In genomic region chr13:40716771-40717716, GRCm38 (mm10) we compare ENCODE assay signal across 11 mouse cellular contexts. TPM values are rescaled to one million over a fixed set of nuclear protein-coding genes. Genes with fewer than 3 reads are reported as not detected.
DNase-seq lines count a peak whose midpoint lies in the region; ATAC-seq lines count a peak whose summit lies in the region.
"Had no signal": no experiment of that assay in that cellular context is flagged by ENCODE, and none has a peak within 500 bp of the region (broad histone marks: within the 10 kb centered on the region; RNA-seq: fewer than 3 reads in every experiment).

No protein-coding gene starts in this region.

- 7% methylated on average over 31 of the region's 37 CpGs for WGBS in forebrain, embryonic 10.5 days
- WGBS in forebrain, embryonic 16.5 days = 9% methylated on average over 32 of the region's 37 CpGs
- WGBS in lung, embryonic 16.5 days = 9% methylated on average over 28 of the region's 37 CpGs
- whole genome bisulfite sequencing in hindbrain, embryonic 15.5 days = 5% methylated on average over 32 of the region's 37 CpGs
- 3% methylated on average over 36 of the region's 37 CpGs for WGBS in neural tube, embryonic 12.5 days

- H3K4me1 ChIP-seq in forebrain, embryonic 10.5 days = peaks cover 45% of the 10 kb centered on the region
- no peaks in the 10 kb centered on the region for H3K4me1 ChIP-seq in forebrain, embryonic 16.5 days (replicated peaks; ENCODE audit: control insufficient read depth, insufficient read depth, low read length)
- no peaks in the 10 kb centered on the region; the same call in 1 of the 2 replicates for H3K4me1 ChIP-seq in lung, embryonic 16.5 days (replicated peaks; ENCODE audit: control insufficient read depth, insufficient read depth, low read length)
- H3K4me1 ChIP-seq in hindbrain, embryonic 15.5 days (replicated peaks) = peaks cover 9% of the 10 kb centered on the region; the same call in 1 of the 2 replicates
- peaks cover 18% of the 10 kb centered on the region for H3K4me1 ChIP-seq in neural tube, embryonic 12.5 days

- 0 out of 2 replicates have a peak overlapping the region, but pooled peaks have one; percentile 30 for H3K27ac ChIP-seq in forebrain, embryonic 10.5 days
- no peak overlapping the region for H3K27ac ChIP-seq in forebrain, embryonic 16.5 days (ENCODE audit: low read length)
- no peak overlapping the region for H3K27ac ChIP-seq in lung, embryonic 16.5 days (ENCODE audit: low read length)
- no peak overlapping the region for H3K27ac ChIP-seq in hindbrain, embryonic 15.5 days (replicated peaks)
- H3K27ac ChIP-seq in neural tube, embryonic 12.5 days = no peak overlapping the region

- no peaks in the 10 kb centered on the region for H3K36me3 ChIP-seq in forebrain, embryonic 10.5 days (replicated peaks)
- H3K36me3 ChIP-seq in forebrain, embryonic 16.5 days (ENCODE audit: control insufficient read depth, insufficient read depth) = no peaks in the 10 kb centered on the region
- no peaks in the 10 kb centered on the region for H3K36me3 ChIP-seq in lung, embryonic 16.5 days (ENCODE audit: control insufficient read depth, insufficient read depth, low read length)
- no peaks in the 10 kb centered on the region for H3K36me3 ChIP-seq in hindbrain, embryonic 15.5 days
- no peaks in the 10 kb centered on the region; the same call in 1 of the 2 replicates for H3K36me3 ChIP-seq in neural tube, embryonic 12.5 days

- H3K4me3 ChIP-seq in forebrain, embryonic 10.5 days = peak overlapping the region; percentile 23
- H3K4me3 ChIP-seq in forebrain, embryonic 16.5 days (replicated peaks; ENCODE audit: low read length) = no peak overlapping the region
- no peak overlapping the region for H3K4me3 ChIP-seq in lung, embryonic 16.5 days (ENCODE audit: low read length)
- no peak overlapping the region for H3K4me3 ChIP-seq in hindbrain, embryonic 15.5 days
- no peak overlapping the region for H3K4me3 ChIP-seq in neural tube, embryonic 12.5 days
- H3K4me3 ChIP-seq: myocyte had no signal

- no peak for DNase-seq in forebrain, embryonic 10.5 days (ENCODE audit: extremely low spot score, low spot score)
- DNase-seq in lung, postnatal 25 days (ENCODE audit: low spot score) = no peak
- no peak for DNase-seq in layer of hippocampus, postnatal 25 days (ENCODE audit: extremely low spot score in 1 of 2, low spot score in 1 of 2)
- DNase-seq in adrenal gland, adult 2 months = no peak
- DNase-seq: cerebellum, adult 18-20 months had no signal

- H3K27me3 ChIP-seq in forebrain, embryonic 10.5 days (ENCODE audit: poor library complexity, severe bottlenecking) = peaks cover 100% of the 10 kb centered on the region
- peaks cover 82% of the 10 kb centered on the region for H3K27me3 ChIP-seq in forebrain, embryonic 16.5 days (replicated peaks; ENCODE audit: control insufficient read depth, insufficient read depth, low read length)
- peaks cover 89% of the 10 kb centered on the region for H3K27me3 ChIP-seq in lung, embryonic 16.5 days (ENCODE audit: control insufficient read depth, insufficient read depth, low read depth, low read length)
- peaks cover 87% of the 10 kb centered on the region for H3K27me3 ChIP-seq in hindbrain, embryonic 15.5 days
- H3K27me3 ChIP-seq in neural tube, embryonic 12.5 days (replicated peaks) = peaks cover 81% of the 10 kb centered on the region

- no peak for ATAC-seq in forebrain, embryonic 16.5 days
- ATAC-seq in lung, embryonic 16.5 days (ENCODE audit: low read depth) = peak; percentile 14; the same call in 1 of the 2 replicates
- no peak; the same call in 1 of the 2 replicates for ATAC-seq in hindbrain, embryonic 15.5 days (ENCODE audit: low FRiP score, low read depth)
- no peak for ATAC-seq in neural tube, embryonic 12.5 days (ENCODE audit: low FRiP score, low read depth)
- ATAC-seq: activated CD4-positive, CD25-positive, alpha-beta regulatory T cell, adult 4 months had no signal

- no peak overlapping the region for H3K9ac ChIP-seq in forebrain, embryonic 16.5 days (replicated peaks; ENCODE audit: low read depth, low read length)
- no peak overlapping the region for H3K9ac ChIP-seq in lung, embryonic 16.5 days (ENCODE audit: low read length)
- no peak overlapping the region for H3K9ac ChIP-seq in hindbrain, embryonic 15.5 days
- 0 out of 2 replicates have a peak overlapping the region, but pooled peaks have one; percentile 17 for H3K9ac ChIP-seq in neural tube, embryonic 12.5 days

- no peaks in the 10 kb centered on the region for H3K9me3 ChIP-seq in forebrain, embryonic 10.5 days
- H3K9me3 ChIP-seq in forebrain, embryonic 16.5 days (ENCODE audit: control insufficient read depth, low read length) = no peaks in the 10 kb centered on the region
- no peaks in the 10 kb centered on the region for H3K9me3 ChIP-seq in lung, embryonic 16.5 days (ENCODE audit: control insufficient read depth, low read length)
- no peaks in the 10 kb centered on the region for H3K9me3 ChIP-seq in hindbrain, embryonic 15.5 days
- no peaks in the 10 kb centered on the region for H3K9me3 ChIP-seq in neural tube, embryonic 12.5 days

- no peak overlapping the region for H3K4me2 ChIP-seq in forebrain, embryonic 16.5 days (ENCODE audit: low read length)
- no peak overlapping the region for H3K4me2 ChIP-seq in lung, embryonic 16.5 days (ENCODE audit: low read depth, low read length)
- 0 out of 2 replicates have a peak overlapping the region, but pooled peaks have one; percentile 26 for H3K4me2 ChIP-seq in hindbrain, embryonic 15.5 days
- H3K4me2 ChIP-seq in neural tube, embryonic 12.5 days (replicated peaks) = peak overlapping the region; percentile 45

RNA-seq across cellular contexts. Expression of gene Tfap2a, which starts 21.1 kb away (rescaled TPM):
- polyA plus RNA-seq in forebrain, embryonic 10.5 days (2016; fragmentation: Nextera tagmentation; extraction: Ambion mirVana) = 5.1 and 5.3 TPM in 2 replicates
- 0.41 and 0.55 TPM in 2 replicates for polyA plus RNA-seq in forebrain, embryonic 16.5 days (2015; fragmentation: Nextera tagmentation; extraction: Ambion mirVana)
- 0.10 and 0.34 TPM in 2 replicates for polyA plus RNA-seq in lung, embryonic 16.5 days (2015; fragmentation: Nextera tagmentation; extraction: Ambion mirVana)
- 10.5 and 11.5 TPM in 2 replicates for polyA plus RNA-seq in hindbrain, embryonic 15.5 days (2015; fragmentation: Nextera tagmentation; extraction: Ambion mirVana)
- polyA plus RNA-seq in neural tube, embryonic 12.5 days (2016; fragmentation: Nextera tagmentation; extraction: Ambion mirVana) = 15.5 and 21.6 TPM in 2 replicates
- total RNA-seq in layer of hippocampus, postnatal 25 days (2021) = under 1 TPM; 0.09 to 0.52 TPM
- under 1 TPM; 0.09 to 0.14 TPM for total RNA-seq in adrenal gland, adult 2 months (2021)
- 0.09 and 0.16 TPM in 2 replicates for polyA plus RNA-seq in adrenal gland, adult 2 months (2012; rRNA removed)
- polyA plus RNA-seq: activated CD4-positive, CD25-positive, alpha-beta regulatory T cell, adult 4 months had no signal

Comparison
In these comparisons a context has a peak if more than half of its experiments do, and no peak if none do; other contexts are left out.
1. H3K4me2 ChIP-seq: peak in hindbrain, embryonic 15.5 days (single experiment) and neural tube, embryonic 12.5 days (single experiment); none in forebrain, embryonic 16.5 days (single experiment) and lung, embryonic 16.5 days (single experiment).